Mouse (Mus musculus) neural tube, embryonic 11.5 days (tissue): ENCODE results near the gene Edar. TPM values are rescaled to one million over a fixed set of nuclear protein-coding genes. Genes with fewer than 3 reads are reported as not detected.

Experiments used
- ATAC-seq: fragments of 200-750 bp; cut with Nextera tagmentation; 2 replicates; pipeline ENCODE4 v1.8.0; 2017; ENCODE audit warnings: moderate number of reproducible peaks, mild to moderate bottlenecking, moderate TSS enrichment, moderate library complexity; ENCODE audit not compliant: insufficient read depth, low FRiP score, low TSS enrichment
- DNase-seq: peaks from one replicate; pipeline ENCODE4 v3.0.0-alpha.2; 2015; ENCODE audit warnings: low spot score
- H3K27ac ChIP-seq: fragments of 300-500 bp; sonication (generic); 2 replicates; pipeline ENCODE4 v1.5.1; 2014; ENCODE audit warnings: low read depth, mild to moderate bottlenecking, low read length
- H3K27me3 ChIP-seq: fragments of 300-500 bp; sonication (generic); 2 replicates; pipeline ENCODE4 v1.6.1; 2014; ENCODE audit warnings: mild to moderate bottlenecking, low read length, mixed read lengths; ENCODE audit not compliant: control insufficient read depth, insufficient read depth
- H3K36me3 ChIP-seq: fragments of 300-500 bp; sonication (generic); 2 replicates; pipeline ENCODE4 v1.6.1; 2014; ENCODE audit warnings: mild to moderate bottlenecking, low read length, moderate library complexity, mixed read lengths; ENCODE audit not compliant: control insufficient read depth, insufficient read depth
- H3K4me1 ChIP-seq: fragments of 300-500 bp; sonication (generic); 2 replicates; pipeline ENCODE4 v1.6.1; 2014; ENCODE audit warnings: low read length, mixed read lengths; ENCODE audit not compliant: control insufficient read depth, insufficient read depth
- H3K4me2 ChIP-seq: fragments of 300-500 bp; sonication (generic); 2 replicates; pipeline ENCODE4 v1.6.1; 2014; ENCODE audit warnings: low read depth, mild to moderate bottlenecking, moderate library complexity
- H3K4me3 ChIP-seq: fragments of 300-500 bp; sonication (generic); 2 replicates; pipeline ENCODE4 v1.5.1; 2014; ENCODE audit warnings: low read depth, low read length
- H3K9ac ChIP-seq: fragments of 300-500 bp; sonication (generic); 2 replicates; pipeline ENCODE4 v1.6.1; 2014; ENCODE audit warnings: mild to moderate bottlenecking, low read length
- H3K9me3 ChIP-seq: fragments of 300-500 bp; sonication (generic); 2 replicates; pipeline ENCODE4 v1.6.1; 2016; ENCODE audit warnings: low read length; ENCODE audit not compliant: control insufficient read depth
- WGBS: fragments of 180-500 bp; shearing (Covaris S2); extraction: QIAGEN DNeasy Blood & Tissue Kit; methylation state at CpG from one replicate; pipeline ENCODE4 v1.1.7; 2014; 5-methylcytosine and 5-hydroxymethylcytosine counted together
- polyA plus RNA-seq: library from polyadenylated mRNA; unstranded; fragments of >200 nt; fragmentation: Nextera tagmentation; extraction: Ambion mirVana; gene quantifications from 2 replicates; pipeline ENCODE4 v1.2.1, GENCODE M21; 2014

Edar gene
- polyA plus RNA-seq, 1 experiment from 2014 or later, result 0.32 TPM

DNA sequence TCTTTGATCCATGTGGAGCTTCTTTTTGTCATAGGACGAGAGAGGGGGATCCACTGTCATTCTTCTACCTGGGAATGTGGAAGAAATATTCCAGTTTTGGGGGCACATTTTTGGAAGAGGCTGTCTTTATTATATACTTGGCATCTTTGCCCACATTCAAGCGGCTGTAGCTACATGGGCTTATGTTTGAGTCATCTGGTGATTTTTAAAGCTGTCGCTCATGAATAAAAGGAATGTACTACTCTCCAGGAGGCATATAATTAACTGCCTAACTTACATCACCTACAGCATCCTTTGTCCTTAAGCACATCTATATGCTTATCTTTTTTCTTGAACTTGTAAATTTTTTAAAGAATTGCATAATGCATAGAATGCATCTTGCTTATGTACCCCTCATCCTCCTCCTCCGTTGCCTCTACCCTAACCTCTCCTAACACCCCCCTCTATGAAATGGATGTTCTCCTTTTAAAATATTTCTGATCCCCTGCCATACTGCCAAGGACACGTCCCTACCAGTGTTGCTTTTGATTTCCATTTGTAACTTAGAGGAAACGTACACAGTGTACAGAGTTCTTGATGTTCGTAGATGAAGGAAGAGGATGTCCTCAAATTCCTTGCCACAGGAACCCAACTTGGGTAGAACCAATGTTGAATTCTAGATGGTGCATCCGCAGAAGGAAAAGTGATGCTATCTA is 120.6 kb downstream of the Edar start:
- Histone ChIP-seq H3K36me3 (no peaks in the 10 kb centered on the region), H3K27me3 (no peaks in the 10 kb centered on the region), H3K27ac (no peak overlapping the region), H3K9me3 (no peaks in the 10 kb centered on the region), H3K9ac (no peak overlapping the region), H3K4me2 (no peak overlapping the region), H3K4me3 (no peak overlapping the region), H3K4me1 (no peaks in the 10 kb centered on the region)
- no peak for ATAC-seq
- 89% methylated on average over 8 of the region's 8 CpGs for WGBS
- DNase-seq, result no peak

Other genes starting within 250 kb of the Edar start
- gene Ranbp2, start 228.7 kb downstream of the Edar start, polyA plus RNA-seq, result 28.8 and 30.2 TPM in 2 replicates
- 7.4 and 9.2 TPM in 2 replicates for gene Ccdc138, start 177.7 kb downstream of the Edar start, polyA plus RNA-seq
- gene Gm17542, start 42.6 kb upstream of the Edar start, polyA plus RNA-seq, result not detected in 2 replicates
- 2.7 and 4.1 TPM in 2 replicates for gene Sh3rf3, start 137.7 kb upstream of the Edar start, polyA plus RNA-seq